Mouse (Mus musculus): Measurements from ENCODE around the gene Taldo1.

Gene Taldo1

DNA sequence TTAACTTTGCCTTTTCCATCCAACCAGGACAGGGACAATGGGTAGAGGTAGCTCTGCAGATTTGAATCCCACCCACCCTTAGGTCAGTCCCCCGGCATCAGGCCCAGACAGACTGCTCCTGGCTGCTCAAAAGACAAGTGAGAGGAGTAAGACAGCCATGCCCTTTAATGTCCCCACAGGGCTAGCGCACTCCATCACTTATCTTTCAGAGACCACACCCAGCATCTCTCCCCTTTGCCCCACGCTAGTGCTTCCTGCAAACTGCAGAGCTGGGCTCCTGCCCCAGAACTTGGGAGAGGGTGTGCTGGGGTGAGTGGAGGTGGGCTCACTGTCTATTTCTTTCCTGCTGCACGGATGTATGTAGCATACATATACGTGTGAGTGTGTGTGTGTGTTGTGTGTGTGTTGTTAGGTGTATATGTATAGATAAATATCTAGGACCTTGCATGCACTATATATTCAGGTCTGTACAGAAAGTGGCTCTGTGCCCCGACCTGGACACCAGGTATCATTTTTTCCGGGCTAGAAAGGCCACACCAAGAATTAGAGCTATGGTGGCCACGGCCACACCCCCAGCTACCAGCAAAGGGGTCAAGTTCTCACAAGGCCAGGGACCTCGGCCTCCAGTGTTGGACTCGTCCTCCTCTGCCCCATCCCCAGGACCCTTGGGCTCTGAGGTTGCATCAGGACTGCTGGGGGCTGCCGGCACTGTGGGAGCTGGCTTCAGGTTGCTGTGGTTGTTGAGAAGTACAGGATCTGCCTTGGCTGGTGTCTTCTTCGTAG, 35.1 kb downstream of the Taldo1 start:
- no peak for DNase-seq

GRCm38 (mm10) chr7:141428701-141429100, 36.7 kb downstream of the Taldo1 start:
- DNase-seq = no peak

- DNase-seq = peak in 1 of 2 experiments; percentile 56
Measured at GRCm38 (mm10) chr7:141429310-141429709, 37.3 kb downstream of the Taldo1 start, which contains the start of gene Cend1. TSS of gene Cend1 (minus strand) at chr7:141429491.

- DNase-seq = no peak
Measured at GRCm38 (mm10) chr7:141429840-141430584, 38.0 kb downstream of the Taldo1 start.

DNA sequence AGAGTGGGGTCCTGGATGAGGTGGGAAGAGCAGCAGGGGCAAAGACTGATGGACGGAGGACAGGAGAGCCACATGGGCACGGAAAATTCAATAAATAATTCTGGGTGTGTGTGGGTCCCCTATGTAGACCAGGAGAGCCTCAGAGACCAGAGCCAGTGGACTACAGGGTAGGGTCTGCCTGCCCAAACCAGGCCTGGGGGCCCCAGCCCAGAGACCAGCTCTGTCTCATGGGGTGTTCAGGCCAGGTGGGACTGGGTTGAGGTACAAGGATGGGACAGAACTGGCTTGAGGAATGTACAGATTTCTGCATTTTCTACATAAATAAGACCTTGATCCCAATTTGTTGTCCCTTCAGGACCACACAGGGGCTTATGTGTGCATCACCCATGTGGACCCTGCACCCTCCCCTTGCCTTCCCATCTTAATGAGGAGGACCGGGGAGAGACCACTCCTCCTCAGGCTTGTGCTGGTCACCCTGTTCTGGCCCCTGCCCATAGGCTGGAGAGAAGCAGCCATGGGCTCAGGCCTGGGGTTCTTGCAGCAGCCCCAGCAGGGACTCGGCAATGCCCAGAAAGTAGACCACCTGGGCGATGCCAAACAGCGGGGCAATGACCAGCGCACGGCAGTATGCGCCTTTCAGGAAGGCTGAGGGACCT, 38.7 kb downstream of the Taldo1 start:
- DNase-seq = no peak

DNA sequence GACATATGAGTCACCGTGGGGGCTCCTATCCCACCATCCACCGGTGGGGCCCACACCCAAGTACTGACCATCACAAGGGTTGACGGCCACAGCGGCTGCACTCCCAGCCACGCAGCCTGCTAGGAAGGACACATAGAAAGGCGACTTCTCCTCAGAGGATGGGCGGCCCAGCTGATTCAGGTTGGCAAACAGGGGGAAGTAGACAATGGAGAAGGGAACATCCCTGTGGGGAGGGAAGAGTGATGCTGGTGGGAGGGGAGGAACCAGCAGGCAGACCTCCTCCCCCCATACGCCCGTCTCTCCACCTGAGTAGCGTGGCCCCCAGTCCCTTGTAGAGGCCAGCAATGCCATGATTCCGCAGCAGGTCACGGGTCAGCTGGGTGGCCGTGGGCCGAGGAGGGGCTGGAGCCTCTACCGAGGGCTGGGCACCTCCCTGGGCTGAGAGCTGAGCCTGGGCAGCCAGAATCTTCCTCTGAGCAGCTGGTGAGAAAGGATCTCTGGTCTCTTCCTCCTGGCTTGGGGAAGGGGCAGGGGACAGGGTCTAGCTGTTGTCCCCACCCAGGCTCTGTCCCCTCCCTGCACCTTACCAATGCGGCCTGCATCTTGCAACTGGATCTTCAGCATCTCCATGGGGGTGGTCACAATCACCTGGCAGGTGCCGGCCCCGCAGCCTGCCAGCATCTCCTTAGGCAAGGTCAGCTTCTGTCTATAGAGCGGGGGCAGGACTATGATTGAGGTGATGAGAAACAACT, 39.6 kb downstream of the Taldo1 start:
- no peak for DNase-seq

DNA sequence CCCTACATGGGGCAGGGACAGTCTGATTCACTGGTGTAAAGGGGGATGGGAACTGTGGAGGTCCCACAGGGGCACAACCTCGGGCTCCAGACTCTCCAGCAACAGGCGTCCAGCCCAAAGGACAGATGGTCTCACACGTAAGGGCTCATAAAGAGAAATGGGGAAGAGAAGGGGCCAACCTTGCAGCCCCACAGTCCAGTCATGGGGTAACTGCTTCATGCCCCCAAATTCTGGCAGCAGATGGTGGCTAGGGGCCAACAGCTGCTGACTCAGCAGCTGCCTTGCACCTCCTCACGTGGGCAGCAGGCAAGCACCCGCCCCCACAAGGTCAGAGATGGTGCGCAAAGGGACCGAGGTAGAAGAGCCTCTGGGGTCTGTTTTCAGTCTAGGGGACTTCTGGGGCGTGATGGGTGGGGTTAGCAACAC, 40.2 kb downstream of the Taldo1 start:
- DNase-seq = no peak

DNA sequence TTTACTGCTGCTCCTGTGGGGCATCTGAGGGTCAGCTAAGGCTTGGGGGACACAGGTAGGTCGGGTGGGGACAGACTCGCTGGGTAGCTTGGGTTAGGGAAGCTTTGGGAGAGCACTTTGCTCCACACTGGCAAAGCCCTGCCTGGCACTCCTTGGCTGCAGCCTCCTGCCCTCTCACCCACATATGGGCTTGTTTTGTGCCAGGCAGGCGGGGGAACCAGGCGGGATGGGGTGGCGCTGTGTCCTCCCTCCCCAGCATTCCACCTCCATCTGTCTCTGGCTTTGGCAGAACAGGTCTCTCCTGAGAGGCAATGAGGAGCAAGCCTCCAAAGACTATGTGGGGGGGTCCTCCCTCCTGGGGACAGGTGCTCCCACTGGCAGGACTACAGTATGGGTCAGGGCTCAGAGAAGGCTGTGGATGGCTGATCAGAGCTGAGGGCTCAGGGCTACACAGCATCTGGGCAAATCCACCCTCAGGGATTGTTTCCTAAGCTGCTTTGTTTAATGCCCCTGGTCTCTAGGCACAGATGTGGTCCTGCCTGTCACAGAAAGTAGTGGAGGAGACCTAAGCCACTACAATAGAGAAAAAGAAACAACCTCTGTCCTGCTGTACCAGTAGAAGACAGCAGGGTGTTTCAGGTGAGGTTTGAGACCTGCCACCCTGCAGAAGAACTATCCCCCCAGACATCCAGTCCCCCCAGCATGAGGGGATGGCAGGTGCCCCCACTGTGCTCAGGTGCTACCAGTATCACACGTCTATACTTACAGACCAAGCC, 40.9 kb downstream of the Taldo1 start:
- no peak for DNase-seq

DNA sequence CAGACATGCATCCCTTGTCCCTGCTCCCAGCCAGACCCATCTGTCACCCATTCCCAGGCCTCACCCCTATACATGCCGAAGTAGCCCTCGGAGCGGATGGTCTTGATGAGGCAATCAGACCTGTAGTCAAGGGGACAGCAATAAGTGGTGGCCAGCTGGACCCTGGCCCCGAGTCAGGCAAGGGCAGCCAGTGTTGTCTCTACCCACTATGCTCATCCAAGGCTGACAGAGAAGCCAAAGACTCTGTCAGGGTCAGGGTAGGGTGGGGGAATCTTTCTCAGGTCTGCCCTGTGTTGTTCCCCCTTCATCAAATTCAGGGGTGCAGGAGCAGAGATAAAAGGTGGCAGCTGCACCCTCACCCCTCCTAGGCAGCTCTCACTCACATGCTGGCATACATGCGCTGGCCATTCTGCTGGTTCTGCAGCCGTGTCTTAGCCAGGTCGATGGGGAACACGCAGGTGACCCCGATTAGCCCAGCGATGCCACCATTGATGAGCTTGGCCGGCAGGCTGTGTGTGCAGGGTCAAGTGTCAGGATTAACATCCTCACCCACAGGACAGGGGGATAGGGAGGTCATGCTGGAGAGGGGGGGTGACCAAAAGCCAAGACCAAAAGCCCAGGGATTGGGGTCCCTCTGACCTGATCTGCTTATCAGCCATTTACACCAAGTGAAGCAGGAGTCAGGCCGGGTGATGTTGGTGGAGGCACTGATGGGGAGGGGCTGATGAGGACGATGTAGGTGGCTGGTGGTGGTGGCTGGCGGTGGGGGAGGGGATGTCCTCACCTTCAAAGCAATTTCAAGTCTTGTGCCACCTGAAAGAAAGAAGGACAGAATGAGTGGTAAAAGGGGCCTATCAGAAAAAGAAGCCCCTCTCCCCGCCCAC, 41.8 kb downstream of the Taldo1 start:
- no peak for DNase-seq

GRCm38 (mm10) chr7:141434464-141434863, 42.5 kb downstream of the Taldo1 start:
- no peak for DNase-seq

DNA sequence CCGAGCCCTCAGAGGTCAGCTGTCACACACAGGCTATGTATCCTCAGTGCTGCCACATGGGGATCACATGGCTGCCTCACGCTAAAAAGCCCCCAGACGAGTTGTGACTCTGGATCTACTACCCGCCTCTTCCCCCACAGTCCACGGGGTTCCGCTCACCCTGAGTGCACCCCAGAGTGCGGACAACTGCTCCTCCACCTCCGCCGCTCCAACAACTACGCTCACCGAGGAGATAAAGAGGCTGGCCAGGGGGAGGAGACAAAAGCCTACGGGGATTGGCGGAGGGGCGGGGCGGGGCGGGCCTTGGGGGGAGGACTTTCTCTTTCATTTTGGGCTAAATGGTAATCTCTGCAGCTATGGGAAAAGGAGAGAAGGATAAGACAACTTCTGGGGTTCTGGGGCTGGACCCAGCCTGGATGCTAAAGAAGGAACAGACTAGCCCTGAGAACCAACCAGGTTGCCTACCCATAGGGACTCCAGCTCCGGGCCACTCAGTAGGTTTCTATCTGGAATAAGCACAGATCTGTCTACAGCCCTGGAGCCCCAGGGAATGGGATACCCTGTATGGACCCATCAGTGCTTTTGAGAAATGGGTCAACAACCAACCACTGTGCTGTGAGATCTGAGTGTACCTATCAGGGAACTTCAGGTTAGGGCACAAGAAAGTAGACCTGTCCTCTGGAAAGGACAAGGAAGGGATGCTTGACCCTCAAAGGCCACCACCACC, 43.3 kb downstream of the Taldo1 start:
- peak; percentile 64 to 71 for DNase-seq

- DNase-seq = no peak
Measured at GRCm38 (mm10) chr7:141435856-141436522, 44.0 kb downstream of the Taldo1 start.

GRCm38 (mm10) chr7:141436523-141436892, 44.5 kb downstream of the Taldo1 start:
- no peak for DNase-seq

DNA sequence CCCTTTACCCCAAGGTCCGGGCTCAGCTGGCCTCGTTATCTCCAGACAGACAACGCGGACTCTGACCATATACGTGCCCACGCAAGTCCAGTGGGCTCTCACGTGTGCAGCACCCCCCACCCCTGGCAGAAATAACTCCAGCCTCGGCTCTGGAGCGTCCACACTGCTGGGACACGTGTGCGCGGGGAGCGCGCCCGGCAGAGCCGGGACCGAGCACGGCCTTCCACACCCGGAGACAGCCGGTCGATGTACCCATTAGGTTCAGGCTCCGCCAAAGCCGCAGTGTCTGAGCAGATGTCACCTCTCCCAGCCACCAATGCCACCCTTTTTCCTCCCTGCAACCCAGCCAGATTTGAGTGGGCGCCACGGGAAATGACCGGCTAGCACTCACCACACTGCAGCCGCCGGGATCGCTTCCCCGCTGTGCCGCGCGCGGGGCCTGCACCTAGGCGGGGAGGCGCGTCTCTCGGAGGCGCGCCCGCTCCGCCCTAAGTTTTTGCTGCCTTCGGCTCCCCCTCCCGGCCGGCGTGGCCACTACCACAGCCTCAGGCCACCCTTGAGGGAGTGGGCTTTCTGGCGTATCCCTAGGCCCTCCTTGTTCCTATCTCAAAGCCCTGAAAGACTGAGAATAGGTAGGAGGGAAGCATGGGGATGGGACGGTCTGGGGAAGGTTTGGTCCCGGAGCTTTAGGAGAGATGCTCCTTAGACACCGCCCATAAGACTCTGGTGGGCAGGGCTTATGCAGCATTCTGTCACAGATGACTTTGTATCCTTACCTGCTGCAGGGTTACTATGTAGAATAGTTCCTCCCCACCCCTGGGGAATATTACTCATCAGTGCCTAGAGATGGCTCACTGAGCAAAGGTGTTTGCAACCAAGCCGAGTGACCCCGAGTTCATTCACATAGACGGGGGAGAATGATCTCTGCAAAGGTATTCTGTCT, 45.5 kb downstream of the Taldo1 start, which contains the start of gene Slc25a22:
Gene Slc25a22 (minus strand): TSS at position 715 of the 943 bp plus-strand sequence.
- DNase-seq = peak; percentile 77 to 81

- DNase-seq = no peak
Measured at GRCm38 (mm10) chr7:141438201-141438968, 46.4 kb downstream of the Taldo1 start.

- no peak for DNase-seq
Measured at GRCm38 (mm10) chr7:141439140-141439679, 47.2 kb downstream of the Taldo1 start.

DNA sequence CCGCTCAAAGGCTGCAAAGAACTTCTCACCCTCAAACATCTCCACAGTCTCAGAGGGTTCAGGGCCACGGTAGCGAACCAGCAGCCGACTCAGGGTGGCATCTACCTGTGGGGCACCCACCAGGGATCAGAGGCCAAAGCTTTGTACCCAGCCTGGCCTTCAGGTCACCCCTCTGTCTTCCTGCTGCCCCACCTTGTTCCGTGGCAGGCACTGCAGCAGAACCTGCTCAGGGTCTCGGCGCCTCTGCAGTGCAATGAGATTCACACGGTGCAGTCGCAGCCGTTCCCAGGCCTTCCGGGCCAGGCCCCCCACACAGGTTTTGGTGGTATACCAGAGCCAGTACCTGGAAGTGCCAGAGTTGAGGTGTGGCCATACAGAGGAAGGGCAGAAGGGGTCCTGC, 47.8 kb downstream of the Taldo1 start:
- DNase-seq = no peak

Data from lung, adult 18-20 months (tissue).